Mouse (Mus musculus) CH12.LX (cell line): ENCODE data around the gene 1700028K03Rik. TPM values are rescaled to one million over a fixed set of nuclear protein-coding genes. Genes with fewer than 3 reads are reported as not detected.
A peak's percentile ranks its signal among the peaks of the same experiment; 100 is the strongest.

Source experiments
- DNase-seq: peaks from one replicate; pipeline ENCODE4 v3.0.0-alpha.2; 2013; ENCODE audit errors: extremely low read depth
- H3K27ac ChIP-seq: 2 replicates; pipeline ENCODE4 v1.5.1; 2012; ENCODE audit warnings: low read depth, mild to moderate bottlenecking, control low read depth, moderate library complexity; ENCODE audit not compliant: insufficient read depth
- H3K27me3 ChIP-seq: replicated peaks from 2 replicates; pipeline ENCODE3; 2012; ENCODE audit warnings: inconsistent platforms
- H3K36me3 ChIP-seq, 2 experiments: replicated peaks in 1 of 2; 2 replicates each; pipeline versions ENCODE3 to v1.6.1; 2012; ENCODE audit warnings: inconsistent platforms in 1 of 2, low read length in 1 of 2, mild to moderate bottlenecking in 1 of 2, mixed read lengths in 1 of 2, moderate library complexity in 1 of 2; ENCODE audit not compliant: control insufficient read depth in 1 of 2, insufficient read depth in 1 of 2
- H3K4me1 ChIP-seq, 2 experiments: 2 replicates each; pipeline ENCODE4 v1.6.1; 2012; ENCODE audit warnings: inconsistent platforms in 1 of 2, moderate library complexity in 1 of 2; ENCODE audit not compliant: insufficient read depth in 2 of 2, control insufficient read depth in 1 of 2
- H3K4me2 ChIP-seq: 2 replicates; pipeline ENCODE4 v1.6.1; 2012; ENCODE audit warnings: low read depth, mild to moderate bottlenecking, control low read depth; ENCODE audit not compliant: poor library complexity, insufficient read depth, severe bottlenecking
- H3K4me3 ChIP-seq, 3 experiments: fragments of 150-350 bp in 1 of 3; sonication (generic) in 1 of 3; replicated peaks in 1 of 3; 2 replicates each; pipeline versions ENCODE3 to v1.5.1; 2011 to 2012; ENCODE audit warnings: low read depth in 2 of 3, low read length in 2 of 3, mild to moderate bottlenecking in 2 of 3, moderate library complexity in 2 of 3, control low read depth in 1 of 3, improper control_type of control experiment in 1 of 3, inconsistent platforms in 1 of 3, mixed read lengths in 1 of 3; ENCODE audit not compliant: poor library complexity in 1 of 3
- H3K79me2 ChIP-seq: replicated peaks from 2 replicates; pipeline ENCODE4 v1.6.1; 2012; ENCODE audit warnings: mild to moderate bottlenecking, moderate library complexity; ENCODE audit not compliant: control insufficient read depth, poor library complexity, insufficient read depth, severe bottlenecking; ENCODE audit errors: extremely low read depth
- H3K9ac ChIP-seq: 2 replicates; pipeline ENCODE4 v1.6.1; 2012; ENCODE audit warnings: low read depth, mild to moderate bottlenecking, control low read depth, moderate library complexity; ENCODE audit not compliant: insufficient read depth
- H3K9me3 ChIP-seq: replicated peaks from 2 replicates; pipeline ENCODE3; 2012; ENCODE audit warnings: low read length, inconsistent platforms, mixed read lengths
- BHLHE40 ChIP-seq: IDR thresholded peaks from 2 replicates; pipeline ENCODE4 v1.6.1; 2011; ENCODE audit warnings: mild to moderate bottlenecking, low read depth, low read length, improper control_type of control experiment
- CHD1 ChIP-seq: IDR thresholded peaks from 2 replicates; pipeline ENCODE4 v1.6.1; 2012; ENCODE audit warnings: low read depth, low read length, improper control_type of control experiment, inconsistent platforms
- CHD2 ChIP-seq: IDR thresholded peaks from 2 replicates; pipeline ENCODE4 v1.6.1; 2011; ENCODE audit warnings: low read length, improper control_type of control experiment
- CTCF ChIP-seq, 2 experiments: IDR thresholded peaks in 1 of 2; conservative IDR thresholded peaks in 1 of 2; 2 replicates each; pipeline ENCODE4 v1.5.1; 2011 to 2012; ENCODE audit warnings: low read depth in 2 of 2, low read length in 2 of 2, improper control_type of control experiment in 1 of 2, inconsistent platforms in 1 of 2, mild to moderate bottlenecking in 1 of 2, moderate library complexity in 1 of 2
- E2F4 ChIP-seq: IDR thresholded peaks from 2 replicates; pipeline ENCODE4 v1.6.1; 2011; ENCODE audit warnings: low read depth, low read length, improper control_type of control experiment; ENCODE audit not compliant: insufficient replicate concordance
- ELF1 ChIP-seq: IDR thresholded peaks from 2 replicates; pipeline ENCODE4 v1.6.1; 2014; ENCODE audit warnings: low read depth, mild to moderate bottlenecking, inconsistent platforms, low read length, improper control_type of control experiment
- EP300 ChIP-seq: IDR thresholded peaks from 2 replicates; pipeline ENCODE4 v1.6.1; 2011; ENCODE audit warnings: low read length, improper control_type of control experiment
- GABPA ChIP-seq: IDR thresholded peaks from 2 replicates; pipeline ENCODE4 v1.6.1; 2012; ENCODE audit warnings: low read depth, low read length, improper control_type of control experiment, inconsistent platforms; ENCODE audit not compliant: insufficient replicate concordance
- HCFC1 ChIP-seq: IDR thresholded peaks from 2 replicates; pipeline ENCODE4 v1.6.1; 2012; ENCODE audit warnings: low read depth, mild to moderate bottlenecking, inconsistent platforms, low read length, improper control_type of control experiment
- IRF4 ChIP-seq: IDR thresholded peaks from 2 replicates; pipeline ENCODE4 v1.6.1; 2014; ENCODE audit warnings: low read depth, mild to moderate bottlenecking, inconsistent platforms, low read length, improper control_type of control experiment
- KAT2A ChIP-seq: IDR thresholded peaks from 2 replicates; pipeline ENCODE4 v1.6.1; 2012; ENCODE audit warnings: low read length, improper control_type of control experiment, inconsistent platforms; ENCODE audit not compliant: insufficient replicate concordance
- MAFK ChIP-seq: IDR thresholded peaks from 2 replicates; pipeline ENCODE4 v1.6.1; 2011; ENCODE audit warnings: low read length, improper control_type of control experiment; ENCODE audit not compliant: insufficient replicate concordance
- MAX ChIP-seq: IDR thresholded peaks from 2 replicates; pipeline ENCODE4 v1.6.1; 2011; ENCODE audit warnings: low read length, improper control_type of control experiment
- MAZ ChIP-seq: IDR thresholded peaks from 2 replicates; pipeline ENCODE4 v1.6.1; 2012; ENCODE audit warnings: low read depth, mild to moderate bottlenecking, inconsistent platforms, low read length, improper control_type of control experiment, moderate library complexity
- MEF2A ChIP-seq: IDR thresholded peaks from 2 replicates; pipeline ENCODE4 v1.6.1; 2014; ENCODE audit warnings: low read depth, mild to moderate bottlenecking, inconsistent platforms, low read length, improper control_type of control experiment, borderline replicate concordance
- MXI1 ChIP-seq: IDR thresholded peaks from 2 replicates; pipeline ENCODE4 v1.6.1; 2011; ENCODE audit warnings: mild to moderate bottlenecking, low read depth, low read length, improper control_type of control experiment
- MYC ChIP-seq: IDR thresholded peaks from 2 replicates; pipeline ENCODE4 v1.6.1; 2011; ENCODE audit warnings: low read depth, mild to moderate bottlenecking, improper control_type of control experiment, low read length
- NRF1 ChIP-seq: IDR thresholded peaks from 2 replicates; pipeline ENCODE4 v1.6.1; 2014; ENCODE audit warnings: low read depth, mild to moderate bottlenecking, inconsistent platforms, low read length, improper control_type of control experiment, moderate library complexity
- POLR2A ChIP-seq: IDR thresholded peaks from 2 replicates; pipeline ENCODE4 v1.6.1; 2011; ENCODE audit warnings: low read depth, mild to moderate bottlenecking, improper control_type of control experiment, low read length
- POLR2AphosphoS2 ChIP-seq: IDR thresholded peaks from 2 replicates; pipeline ENCODE4 v1.6.1; 2011; ENCODE audit warnings: low read depth, low read length, improper control_type of control experiment
- RAD21 ChIP-seq: IDR thresholded peaks from 2 replicates; pipeline ENCODE4 v1.6.1; 2011; ENCODE audit warnings: low read depth, mild to moderate bottlenecking, low read length, improper control_type of control experiment, moderate library complexity
- RCOR1 ChIP-seq: conservative IDR thresholded peaks from 2 replicates; pipeline ENCODE4 v1.6.1; 2012; ENCODE audit warnings: low read depth, mild to moderate bottlenecking, inconsistent platforms, low read length, improper control_type of control experiment
- SMC3 ChIP-seq: IDR thresholded peaks from 2 replicates; pipeline ENCODE4 v1.6.1; 2011; ENCODE audit warnings: low read depth, low read length, improper control_type of control experiment
- TBP ChIP-seq: conservative IDR thresholded peaks from 2 replicates; pipeline ENCODE4 v1.6.1; 2011; ENCODE audit warnings: low read depth, low read length, improper control_type of control experiment
- TCF12 ChIP-seq: IDR thresholded peaks from 2 replicates; pipeline ENCODE4 v1.6.1; 2014; ENCODE audit warnings: low read depth, mild to moderate bottlenecking, inconsistent platforms, low read length, improper control_type of control experiment
- USF1 ChIP-seq: IDR thresholded peaks from 2 replicates; pipeline ENCODE4 v1.6.1; 2014; ENCODE audit warnings: low read depth, mild to moderate bottlenecking, inconsistent platforms, low read length, improper control_type of control experiment
- ZC3H11A ChIP-seq: IDR thresholded peaks from 2 replicates; pipeline ENCODE4 v1.6.1; 2012; ENCODE audit warnings: low read depth, mild to moderate bottlenecking, inconsistent platforms, low read length, improper control_type of control experiment
- ZKSCAN1 ChIP-seq: IDR thresholded peaks from 2 replicates; pipeline ENCODE4 v1.6.1; 2012; ENCODE audit warnings: low read depth, inconsistent platforms, low read length, improper control_type of control experiment, borderline replicate concordance
- ZNF384 ChIP-seq: IDR thresholded peaks from 2 replicates; pipeline ENCODE4 v1.6.1; 2012; ENCODE audit warnings: low read depth, low read length, improper control_type of control experiment, inconsistent platforms
- dilution Hi-C: fragments of 300-500 bp; cut with MboI; formaldehyde crosslinking; loops from 2 replicates; pipeline ENCODE4 v1.14.3; 2020; ENCODE audit warnings: low sequenced_read_pairs; ENCODE audit not compliant: extremely low pct_unique_long_range_greater_than_20kb, extremely low pct_ligation_motif_present
- in situ Hi-C: fragments of 300-500 bp; cut with MboI; formaldehyde crosslinking; loops from 3 replicates; pipeline ENCODE4 v1.14.3; 2019; ENCODE audit warnings: low sequenced_read_pairs, low pct_ligation_motif_present, low pct_unique_long_range_greater_than_20kb, mixed read lengths
- polyA plus RNA-seq: library from polyadenylated mRNA; unstranded; fragments of >175 nt; gene quantifications from 2 replicates; pipeline ENCODE4 v1.2.1, GENCODE M21; 2012; ENCODE audit warnings: low read depth; ENCODE audit not compliant: insufficient read length
- total RNA-seq, 2 experiments: library from RNA; depleted of rRNA; stranded (reverse); fragments of 300-350 nt in 1 of 2; fragments of >200 nt in 1 of 2; gene quantifications; 2 replicates each; pipeline ENCODE4 v1.2.3; 2012 to 2014

The 1700028K03Rik gene
- total and polyA plus RNA-seq, 3 experiments: not detected

GRCm38 (mm10) chr5:107511326-107511725, 23.2 kb upstream of the 1700028K03Rik start:
- dilution Hi-C loops: no loop called here
- no peak for TF ChIP-seq POLR2AphosphoS2
- no peak for TF ChIP-seq MEF2A
- TF ChIP-seq EP300: no peak
- no peak for TF ChIP-seq CHD1
- TF ChIP-seq NRF1: no peak
- TF ChIP-seq MXI1: no peak
- no peak for TF ChIP-seq IRF4
- no peak for TF ChIP-seq RCOR1
- no peak for TF ChIP-seq ZC3H11A
- TF ChIP-seq MAZ: no peak
- TF ChIP-seq SMC3: no peak
- TF ChIP-seq MAFK: no peak
- no peak for TF ChIP-seq KAT2A
- TF ChIP-seq CHD2: no peak
- no peak for TF ChIP-seq HCFC1
- TF ChIP-seq BHLHE40: no peak
- TF ChIP-seq E2F4: no peak
- no peak for TF ChIP-seq GABPA
- no peak for TF ChIP-seq USF1
- TF ChIP-seq TBP: no peak
- no peak overlapping the region for H3K4me2 ChIP-seq

GRCm38 (mm10) chr5:107513583-107513982, 20.9 kb upstream of the 1700028K03Rik start:
- H3K27ac ChIP-seq: no peak overlapping the region
- H3K4me3 ChIP-seq: no peak overlapping the region
- H3K9ac ChIP-seq: no peak overlapping the region
- in situ Hi-C loops: loop anchor here (25.0 kb wide), 1 partner anchor 526 kb away; no protein-coding TSS in a partner anchor
- peaks cover 7 to 12% of the 10 kb centered on the region in 2 experiments for H3K36me3 ChIP-seq
- peak; percentile 88 for DNase-seq
- TF ChIP-seq RAD21 (peak; percentile 85), CTCF (conservative IDR thresholded peaks at IDR 0.05 in 1 of 2, IDR thresholded peaks at IDR 0.05 in 1 of 2; ENCODE audit: low read depth in 2 of 2, low read length in 2 of 2) (peak; percentile 59 to 93), ZNF384 (no peak), MAX (peak; percentile 18; the same call in 1 of the 2 replicates), ELF1 (peak; percentile 34; the same call in 1 of the 2 replicates), ZC3H11A (peak; percentile 44; the same call in 1 of the 2 replicates), TCF12 (peak; percentile 54; the same call in 1 of the 2 replicates), MYC (no peak), ZKSCAN1 (no peak), IRF4 (0 out of 2 replicates have a peak, but pooled peaks have one; percentile 32), CHD1 (no peak), SMC3 (peak; percentile 93), POLR2A (peak; percentile 23; the same call in 1 of the 2 replicates), CHD2 (no peak)
- peaks cover 5 to 9% of the 10 kb centered on the region in 2 experiments; a peak in 3 of 4 replicates for H3K4me1 ChIP-seq
- H3K9me3 ChIP-seq: no peaks in the 10 kb centered on the region
- no peak overlapping the region for H3K4me2 ChIP-seq
- dilution Hi-C loops: no loop called here
- H3K79me2 ChIP-seq: no peaks in the 10 kb centered on the region
- no peaks in the 10 kb centered on the region for H3K27me3 ChIP-seq

More at GRCm38 (mm10) chr5:107511326-107511725, 23.2 kb upstream of the 1700028K03Rik start:
- H3K79me2 ChIP-seq: no peaks in the 10 kb centered on the region
- no peak overlapping the region for H3K9ac ChIP-seq
- H3K36me3 ChIP-seq: peaks cover 15 to 26% of the 10 kb centered on the region in 2 experiments
- no peaks in the 10 kb centered on the region for H3K27me3 ChIP-seq
- no peaks in the 10 kb centered on the region for H3K9me3 ChIP-seq
- in situ Hi-C loops: loop anchor here (25.0 kb wide), 1 partner anchor 524 kb away; no protein-coding TSS in a partner anchor
- H3K27ac ChIP-seq: no peak overlapping the region
- no peak for DNase-seq
- no peak overlapping the region for H3K4me3 ChIP-seq
- H3K4me1 ChIP-seq: peaks cover 5 to 7% of the 10 kb centered on the region in 2 experiments; a peak in 3 of 4 replicates
